Mouse (Mus musculus) left cerebral cortex, postnatal 4 days (tissue): ENCODE measurements around the gene Map6d1. TPM values are rescaled to one million over a fixed set of nuclear protein-coding genes. Genes with fewer than 3 reads are reported as not detected.
A peak's percentile ranks its signal among the peaks of the same experiment; 100 is the strongest.

Experiments used
- DNase-seq: peaks from one replicate; pipeline ENCODE4 v3.0.0-alpha.2; 2022
- intact Hi-C: fragments of 180-260 bp; cut with DNase I; formaldehyde crosslinking; loops from one replicate; pipeline ENCODE4 v1.15.1; 2025
- total RNA-seq, 2 experiments: library from RNA; stranded (reverse); gene quantifications; 2 replicates each; pipeline ENCODE4 v1.2.3; 2021

Map6d1 gene
- total RNA-seq = 1 to 10 TPM; 8.4 to 9.0 TPM

GRCm38 (mm10) chr16:20240468-20241414 lies at the start of gene Map6d1:
Map6d1 (minus strand) TSS chr16:20241358.
- peak; percentile 67 for DNase-seq
- intact Hi-C loops = no loop called here

- intact Hi-C loops = no loop called here
- DNase-seq = no peak
These were observed 39.1 kb upstream of the Map6d1 start for GRCm38 (mm10) chr16:20280238-20280637.

GRCm38 (mm10) chr16:20279395-20279794 lies 38.2 kb upstream of the Map6d1 start:
- no peak for DNase-seq
- intact Hi-C loops = no loop called here

GRCm38 (mm10) chr16:20272994-20273393 lies 31.8 kb upstream of the Map6d1 start:
- DNase-seq = no peak
- intact Hi-C loops = no loop called here

GRCm38 (mm10) chr16:20271339-20271738 lies 30.2 kb upstream of the Map6d1 start:
- DNase-seq = no peak
- intact Hi-C loops = no loop called here

GRCm38 (mm10) chr16:20265089-20265488 lies 23.9 kb upstream of the Map6d1 start:
- no peak for DNase-seq

GRCm38 (mm10) chr16:20257926-20258325 lies 16.8 kb upstream of the Map6d1 start:
- DNase-seq = no peak
- intact Hi-C loops = no loop called here

More at GRCm38 (mm10) chr16:20265089-20265488, 23.9 kb upstream of the Map6d1 start:
- intact Hi-C loops = no loop called here

GRCm38 (mm10) chr16:20248442-20249174 lies 7.5 kb upstream of the Map6d1 start:
- intact Hi-C loops = no loop called here
- DNase-seq = no peak

GRCm38 (mm10) chr16:20247103-20247502 lies 5.9 kb upstream of the Map6d1 start:
- no peak for DNase-seq
- intact Hi-C loops = no loop called here

GRCm38 (mm10) chr16:20238646-20239045 lies 2.5 kb downstream of the Map6d1 start:
- intact Hi-C loops = no loop called here
- DNase-seq = no peak

- intact Hi-C loops = no loop called here
- DNase-seq = peak; percentile 52
These were observed 3.7 kb downstream of the Map6d1 start for GRCm38 (mm10) chr16:20237426-20237825.

GRCm38 (mm10) chr16:20234406-20234805 lies 6.8 kb downstream of the Map6d1 start:
- intact Hi-C loops = no loop called here
- DNase-seq = no peak

GRCm38 (mm10) chr16:20228167-20228566 lies 13.0 kb downstream of the Map6d1 start:
- intact Hi-C loops = no loop called here
- no peak for DNase-seq

- intact Hi-C loops = no loop called here
- no peak for DNase-seq
These were observed 13.7 kb downstream of the Map6d1 start for GRCm38 (mm10) chr16:20227504-20227903.

- intact Hi-C loops = no loop called here
- no peak for DNase-seq
These were observed 14.5 kb downstream of the Map6d1 start for GRCm38 (mm10) chr16:20226676-20227075.

GRCm38 (mm10) chr16:20222726-20223125 lies 18.4 kb downstream of the Map6d1 start:
- intact Hi-C loops = no loop called here

GRCm38 (mm10) chr16:20213591-20214226 lies 27.4 kb downstream of the Map6d1 start:
- intact Hi-C loops = loop anchor here (5.0 to 10.0 kb wide), 2 partner anchors 89 to 131 kb away; partner anchors contain the start of gene Parl
- peak; percentile 41 for DNase-seq

More at GRCm38 (mm10) chr16:20222726-20223125, 18.4 kb downstream of the Map6d1 start:
- no peak for DNase-seq

- intact Hi-C loops = no loop called here
These were observed 41.5 kb downstream of the Map6d1 start for GRCm38 (mm10) chr16:20199501-20200201.

GRCm38 (mm10) chr16:20196962-20197361 lies 44.2 kb downstream of the Map6d1 start:
- intact Hi-C loops = no loop called here
- DNase-seq = no peak

More at GRCm38 (mm10) chr16:20199501-20200201, 41.5 kb downstream of the Map6d1 start:
- DNase-seq = no peak

GRCm38 (mm10) chr16:20195546-20195945 lies 45.6 kb downstream of the Map6d1 start:
- peak; percentile 28 for DNase-seq
- intact Hi-C loops = no loop called here
